Mouse (Mus musculus): ENCODE results near the gene Spry1. TPM values are rescaled to one million over a fixed set of nuclear protein-coding genes. Genes with fewer than 3 reads are reported as not detected.
"Not testable (repeated sequence)": the region's sequence is repeated elsewhere in the genome, so short reads cannot be mapped to it uniquely, and the experiment has no call there.

Gene Spry1
- polyA plus RNA-seq (2015; fragmentation: Nextera tagmentation; extraction: Ambion mirVana) = 14.8 and 17.4 TPM in 2 replicates

DNA sequence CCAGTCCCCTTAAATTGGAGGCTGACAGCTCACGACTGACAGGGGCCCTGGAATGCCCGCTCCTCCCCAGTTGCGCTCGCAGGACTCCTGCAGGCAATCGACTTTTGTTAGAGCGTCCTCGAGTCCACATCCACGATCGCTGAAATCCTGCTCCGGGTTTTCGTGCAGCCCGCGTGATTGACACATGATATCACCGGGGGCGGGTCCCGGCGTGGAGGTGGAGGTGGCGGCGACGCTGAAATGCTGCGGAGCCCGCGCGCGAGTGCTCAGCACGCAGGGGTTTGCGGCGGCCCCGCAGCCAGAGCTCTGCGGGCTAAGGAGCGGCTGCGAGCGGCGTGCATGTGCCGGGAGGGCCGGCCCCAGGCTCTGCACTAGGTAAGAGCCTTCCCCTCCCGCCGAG, at the start of gene Spry1:
Gene Spry1, plus strand, starts transcription at position 258 of the 400 bp plus-strand sequence.
- Histone ChIP-seq H3K4me1 (peaks cover 36% of the 10 kb centered on the region), H3K9me3 (no peaks in the 10 kb centered on the region), H3K9ac (peak within 1 kb of the TSS; percentile 92), H3K36me3 (peaks cover 20% of the 10 kb centered on the region), H3K27ac (peak within 1 kb of the TSS; percentile 93), H3K4me2 (replicated peaks) (peak within 1 kb of the TSS; percentile 76), H3K4me3 (peak within 1 kb of the TSS; percentile 86), H3K27me3 (0 out of 2 replicates have a peak, but pooled peaks cover 7% of the 10 kb centered on the region)
- WGBS = under 1% methylated on average over 38 of the region's 38 CpGs
- peak; percentile 86 for ATAC-seq (ENCODE audit: low FRiP score, low read depth)

DNA sequence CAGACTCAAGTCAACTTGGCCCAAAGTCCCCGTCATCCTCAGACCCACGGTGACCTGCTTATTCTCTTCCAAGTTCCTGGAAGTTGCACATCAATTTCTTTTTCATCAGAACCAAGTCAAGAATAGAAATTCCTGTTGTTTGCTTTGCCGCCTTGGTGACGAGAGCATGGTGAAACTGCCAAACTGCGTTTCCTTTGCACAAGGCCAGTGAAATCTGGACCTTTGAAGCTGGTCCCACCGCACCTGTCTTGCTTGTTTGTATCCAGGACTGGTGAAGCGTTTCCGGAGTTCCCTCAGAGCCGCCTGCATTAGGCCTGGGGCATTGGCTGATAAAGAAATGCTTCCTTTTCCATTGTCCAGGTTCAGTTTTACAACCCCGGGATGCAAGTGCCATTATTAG, 44.0 kb upstream of the Spry1 start:
- peaks cover 6% of the 10 kb centered on the region; the same call in 1 of the 2 replicates for H3K4me1 ChIP-seq
- no peak overlapping the region for H3K27ac ChIP-seq
- no peaks in the 10 kb centered on the region for H3K9me3 ChIP-seq
- H3K27me3 ChIP-seq = no peaks in the 10 kb centered on the region
- ATAC-seq (ENCODE audit: low FRiP score, low read depth) = no peak
- no peak overlapping the region for H3K4me3 ChIP-seq
- H3K36me3 ChIP-seq = no peaks in the 10 kb centered on the region
- no peak overlapping the region for H3K4me2 ChIP-seq (replicated peaks)
- no peak overlapping the region for H3K9ac ChIP-seq
- WGBS = 77% methylated on average over 10 of the region's 10 CpGs

DNA sequence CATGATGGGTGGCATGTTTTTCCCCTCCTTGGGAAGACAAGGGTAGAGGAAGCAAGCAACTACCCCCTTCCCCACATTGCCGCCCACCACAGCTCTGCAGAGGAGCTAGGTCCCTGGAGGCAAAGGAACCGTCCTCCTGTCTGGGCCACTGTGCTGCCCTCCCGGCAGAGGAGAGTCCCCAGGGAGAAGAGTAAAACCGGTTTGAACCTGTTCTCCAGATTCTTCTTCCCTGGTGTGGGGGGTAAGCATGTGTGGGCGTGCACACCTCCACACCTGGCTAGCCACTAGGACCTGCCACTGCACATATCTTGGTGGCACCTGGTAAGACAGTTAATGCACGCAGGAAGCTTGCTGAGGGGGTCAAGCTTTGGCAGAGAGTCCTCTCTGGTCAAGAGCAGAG, 43.2 kb upstream of the Spry1 start:
- peaks cover 6% of the 10 kb centered on the region; the same call in 1 of the 2 replicates for H3K4me1 ChIP-seq
- no peak overlapping the region for H3K4me3 ChIP-seq
- no peak overlapping the region for H3K4me2 ChIP-seq (replicated peaks)
- H3K27ac ChIP-seq = peak overlapping the region; percentile 22; the same call in 1 of the 2 replicates
- ATAC-seq (ENCODE audit: low FRiP score, low read depth) = no peak
- WGBS = 53% methylated on average over 6 of the region's 6 CpGs
- H3K9ac ChIP-seq = no peak overlapping the region
- no peaks in the 10 kb centered on the region for H3K9me3 ChIP-seq
- no peaks in the 10 kb centered on the region for H3K27me3 ChIP-seq
- H3K36me3 ChIP-seq = no peaks in the 10 kb centered on the region

DNA sequence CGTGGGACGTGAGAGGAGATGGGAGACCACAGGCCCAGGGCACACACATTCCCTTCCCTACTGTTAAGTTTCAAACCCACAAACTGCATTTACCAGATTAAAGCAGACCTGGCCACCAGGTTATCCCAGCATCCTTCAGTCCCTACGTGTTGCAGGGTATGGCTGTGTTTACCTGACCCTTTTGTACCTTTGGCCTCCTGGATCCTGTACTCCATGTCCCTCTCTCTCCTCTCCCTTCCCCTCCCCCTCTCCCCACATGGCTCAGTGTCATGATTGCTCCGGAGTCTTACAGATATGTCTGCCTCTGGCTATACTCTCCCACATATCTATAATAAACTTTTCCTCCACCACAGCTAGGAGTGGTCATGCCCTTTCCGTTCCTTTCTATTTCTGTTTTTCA, 42.5 kb upstream of the Spry1 start:
- H3K27me3 ChIP-seq = no peaks in the 10 kb centered on the region
- no peak overlapping the region for H3K9ac ChIP-seq
- 70% methylated on average over 5 of the region's 5 CpGs for WGBS
- no peak overlapping the region for H3K4me2 ChIP-seq (replicated peaks)
- peaks cover 6% of the 10 kb centered on the region; the same call in 1 of the 2 replicates for H3K4me1 ChIP-seq
- no peak for ATAC-seq (ENCODE audit: low FRiP score, low read depth)
- H3K27ac ChIP-seq = no peak overlapping the region
- no peaks in the 10 kb centered on the region for H3K9me3 ChIP-seq
- H3K36me3 ChIP-seq = no peaks in the 10 kb centered on the region
- H3K4me3 ChIP-seq = no peak overlapping the region

DNA sequence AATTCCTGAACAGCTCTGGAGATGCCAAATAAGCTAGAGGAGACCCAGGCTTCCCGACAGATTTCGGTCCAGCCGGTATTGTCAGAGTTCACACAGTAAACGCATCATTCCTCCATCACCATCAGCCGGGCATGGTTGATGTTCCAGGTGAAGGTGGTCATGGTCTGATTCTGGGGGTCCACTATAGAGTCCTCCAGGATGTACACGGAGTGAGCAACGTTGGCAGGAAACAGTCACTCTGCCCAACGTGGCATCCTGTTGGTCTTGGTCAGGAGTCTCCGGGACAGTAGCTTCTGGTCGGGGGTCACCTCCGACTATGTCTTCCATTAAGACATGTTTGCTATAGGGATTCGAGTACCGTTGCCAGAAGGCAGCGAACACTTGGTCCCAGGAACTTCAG, 40.1 kb upstream of the Spry1 start:
- not testable (repeated sequence) for H3K9ac ChIP-seq; H3K4me2 ChIP-seq (replicated peaks); H3K27ac ChIP-seq; ATAC-seq (ENCODE audit: low FRiP score, low read depth); H3K4me3 ChIP-seq; H3K4me1 ChIP-seq; H3K27me3 ChIP-seq; H3K9me3 ChIP-seq; H3K36me3 ChIP-seq
- 95% methylated on average over 14 of the region's 14 CpGs for WGBS

DNA sequence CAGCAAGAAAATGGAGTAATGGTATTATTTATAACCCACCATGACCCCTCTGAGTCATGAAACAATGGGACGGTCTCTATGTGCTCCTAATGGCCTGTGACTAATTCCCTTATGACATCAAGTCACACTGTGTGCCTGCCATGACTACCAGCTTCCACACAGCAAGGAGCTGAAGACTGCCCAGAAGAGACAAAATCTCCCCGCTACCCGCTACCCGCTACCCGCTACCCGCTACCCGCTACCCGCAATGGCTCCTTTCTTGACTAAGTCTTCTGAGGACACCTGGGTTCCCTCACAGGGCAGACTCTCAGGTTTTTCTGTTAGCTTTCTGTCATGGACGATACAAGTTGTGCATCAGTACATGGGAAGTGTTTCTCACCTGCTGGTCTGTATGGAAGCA, 37.4 kb upstream of the Spry1 start:
- H3K9me3 ChIP-seq = 0 out of 2 replicates have a peak, but pooled peaks cover 3% of the 10 kb centered on the region
- H3K4me3 ChIP-seq = no peak overlapping the region
- no peak overlapping the region for H3K9ac ChIP-seq
- no peak overlapping the region for H3K4me2 ChIP-seq (replicated peaks)
- ATAC-seq (ENCODE audit: low FRiP score, low read depth) = no peak
- no peaks in the 10 kb centered on the region for H3K27me3 ChIP-seq
- H3K27ac ChIP-seq = no peak overlapping the region
- peaks cover 6% of the 10 kb centered on the region for H3K4me1 ChIP-seq
- 96% methylated on average over 9 of the region's 9 CpGs for WGBS
- no peaks in the 10 kb centered on the region for H3K36me3 ChIP-seq

DNA sequence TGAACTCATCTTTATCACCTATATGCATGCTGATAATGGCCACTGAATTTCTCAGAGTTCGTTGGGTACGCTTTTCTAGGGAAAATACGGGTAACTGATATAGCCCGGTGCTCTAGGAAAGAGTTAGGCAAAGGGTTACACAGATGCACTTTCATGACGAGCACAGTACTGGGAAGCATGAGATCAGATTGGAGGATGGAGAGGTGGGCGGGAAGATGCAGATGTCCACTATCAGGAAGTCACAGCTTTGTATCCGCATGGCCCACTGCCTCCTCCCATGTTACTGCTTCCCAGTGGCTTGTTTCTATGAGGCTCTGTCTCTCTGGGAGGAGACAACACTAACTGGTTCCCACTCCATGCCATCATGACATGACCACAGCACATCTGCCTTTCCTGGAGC, 36.9 kb upstream of the Spry1 start:
- 0 out of 2 replicates have a peak, but pooled peaks cover 3% of the 10 kb centered on the region for H3K9me3 ChIP-seq
- ATAC-seq (ENCODE audit: low FRiP score, low read depth) = no peak
- no peaks in the 10 kb centered on the region for H3K27me3 ChIP-seq
- 81% methylated on average over 7 of the region's 7 CpGs for WGBS
- H3K9ac ChIP-seq = no peak overlapping the region
- peaks cover 6% of the 10 kb centered on the region for H3K4me1 ChIP-seq
- no peak overlapping the region for H3K27ac ChIP-seq
- H3K4me2 ChIP-seq (replicated peaks) = no peak overlapping the region
- no peaks in the 10 kb centered on the region for H3K36me3 ChIP-seq
- no peak overlapping the region for H3K4me3 ChIP-seq

DNA sequence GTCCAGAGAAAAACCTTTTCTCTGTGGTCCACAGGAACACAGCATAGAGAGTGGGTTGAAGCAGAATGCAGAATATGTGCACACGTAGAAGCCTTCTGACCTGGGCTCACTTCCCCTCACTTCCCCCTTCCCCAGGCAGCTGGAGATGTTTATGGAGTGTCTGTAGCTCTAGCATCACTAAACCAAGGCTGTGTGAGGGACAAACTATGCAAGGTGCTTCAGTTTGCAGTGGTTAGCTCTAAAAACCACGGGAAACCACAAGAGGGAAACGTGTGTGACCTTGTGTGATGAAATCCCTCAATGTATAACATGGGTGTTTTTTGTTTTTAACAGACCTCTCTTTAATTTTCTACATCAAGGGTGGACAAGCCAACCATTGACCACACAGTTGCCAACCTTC, 36.2 kb upstream of the Spry1 start:
- Histone ChIP-seq H3K9me3 (0 out of 2 replicates have a peak, but pooled peaks cover 3% of the 10 kb centered on the region), H3K27ac (no peak overlapping the region), H3K9ac (no peak overlapping the region), H3K4me2 (replicated peaks) (no peak overlapping the region), H3K4me1 (peaks cover 6% of the 10 kb centered on the region), H3K27me3 (no peaks in the 10 kb centered on the region), H3K36me3 (no peaks in the 10 kb centered on the region), H3K4me3 (no peak overlapping the region)
- WGBS = 73% methylated on average over 3 of the region's 3 CpGs
- no peak for ATAC-seq (ENCODE audit: low FRiP score, low read depth)

DNA sequence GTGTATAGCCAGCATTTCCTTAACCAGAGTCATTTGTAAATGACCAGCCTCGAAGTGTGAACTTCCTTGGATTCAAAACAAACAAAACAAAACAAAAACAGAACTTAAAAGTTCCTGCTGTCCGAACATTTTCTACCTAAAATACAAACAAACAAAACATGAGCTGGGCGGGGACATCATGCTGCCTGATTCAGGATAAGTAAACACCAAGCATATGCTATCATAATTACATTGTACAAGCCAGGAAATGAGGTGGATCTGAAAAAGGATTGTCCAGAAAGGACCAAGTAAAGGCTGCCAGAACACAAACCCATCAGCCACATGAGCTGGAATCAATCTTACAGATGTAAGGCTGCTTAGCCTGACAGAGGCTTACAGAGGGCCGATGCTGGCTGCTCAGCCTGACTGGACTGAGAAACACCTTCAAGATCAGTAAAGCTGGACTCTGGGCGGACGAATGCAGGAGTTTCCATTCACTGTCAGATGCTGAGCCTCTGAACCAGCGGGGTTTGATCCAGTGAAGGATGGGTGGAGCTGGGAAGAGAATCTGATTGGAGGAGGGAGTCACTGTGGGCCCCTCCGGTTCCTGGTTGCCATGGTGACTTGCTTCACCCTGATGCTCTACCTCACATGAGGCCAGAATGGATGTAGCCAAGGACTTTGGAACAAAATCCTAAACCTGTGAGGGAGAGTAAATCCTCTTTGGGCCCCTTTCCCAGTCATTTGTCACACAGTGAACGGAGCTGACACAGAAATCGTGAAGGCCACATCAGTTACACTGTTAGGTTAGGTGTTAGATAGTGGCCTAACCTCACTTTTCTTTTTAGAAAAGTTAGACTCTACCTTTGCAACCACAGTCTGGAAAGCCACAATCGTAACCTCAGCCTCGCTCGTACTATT, 34.5 kb upstream of the Spry1 start:
- no peak for ATAC-seq (ENCODE audit: low FRiP score, low read depth)

DNA sequence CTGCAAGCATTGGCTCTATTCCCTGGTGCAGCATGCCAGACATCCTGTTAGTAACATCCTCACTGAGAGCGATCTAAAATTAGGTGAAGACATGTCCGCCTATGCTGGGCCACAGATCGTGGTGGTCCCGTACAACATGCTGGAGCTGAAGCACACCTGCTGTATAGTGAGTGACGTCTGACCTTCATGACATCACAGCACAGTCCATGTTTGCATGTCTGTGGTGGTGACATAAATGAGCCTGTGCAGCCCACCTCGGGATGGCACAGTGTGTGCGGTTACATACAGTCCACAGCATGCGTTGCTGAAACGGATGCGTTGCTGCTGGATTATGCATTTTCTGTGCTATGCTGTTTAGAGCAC, 33.9 kb upstream of the Spry1 start:
- WGBS = 88% methylated on average over 10 of the region's 10 CpGs
- ATAC-seq (ENCODE audit: low FRiP score, low read depth) = no peak

More for the DNA sequence above, 34.5 kb upstream of the Spry1 start:
- no peak overlapping the region for H3K4me2 ChIP-seq (replicated peaks)
- H3K27me3 ChIP-seq = no peaks in the 10 kb centered on the region
- H3K36me3 ChIP-seq = no peaks in the 10 kb centered on the region
- H3K4me3 ChIP-seq = no peak overlapping the region
- H3K9me3 ChIP-seq = 0 out of 2 replicates have a peak, but pooled peaks cover 3% of the 10 kb centered on the region
- WGBS = 65% methylated on average over 13 of the region's 13 CpGs
- H3K4me1 ChIP-seq = peaks cover 6% of the 10 kb centered on the region
- no peak overlapping the region for H3K27ac ChIP-seq
- H3K9ac ChIP-seq = no peak overlapping the region

DNA sequence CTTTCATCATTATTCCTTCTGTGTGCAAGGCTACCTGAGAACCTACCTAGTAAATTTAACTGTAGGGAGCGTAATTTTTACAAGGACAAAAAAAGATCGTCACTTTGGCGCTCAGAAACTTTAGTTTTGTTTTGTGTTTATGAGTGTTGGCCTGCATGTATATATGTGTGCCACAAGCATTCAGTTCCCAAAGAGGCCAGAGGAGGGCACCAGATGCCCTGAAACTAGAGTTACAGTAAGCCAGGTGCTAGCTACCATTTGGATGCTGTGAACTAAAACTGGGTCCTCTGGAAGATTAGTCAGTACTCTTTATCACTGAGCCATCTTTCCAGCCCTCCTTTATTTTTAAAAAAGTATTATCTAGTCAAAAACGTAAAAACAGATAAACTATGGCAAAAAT, 30.8 kb upstream of the Spry1 start:
- Histone ChIP-seq H3K4me1 (peaks cover 6% of the 10 kb centered on the region), H3K4me3 (no peak overlapping the region), H3K4me2 (replicated peaks) (no peak overlapping the region), H3K9ac (no peak overlapping the region), H3K9me3 (0 out of 2 replicates have a peak, but pooled peaks cover 3% of the 10 kb centered on the region), H3K27me3 (no peaks in the 10 kb centered on the region), H3K27ac (no peak overlapping the region), H3K36me3 (no peaks in the 10 kb centered on the region)
- 87% methylated on average over 4 of the region's 4 CpGs for WGBS
- ATAC-seq (ENCODE audit: low FRiP score, low read depth) = no peak

More for the DNA sequence above, 33.9 kb upstream of the Spry1 start:
- Histone ChIP-seq H3K4me3 (no peak overlapping the region), H3K36me3 (no peaks in the 10 kb centered on the region), H3K27me3 (no peaks in the 10 kb centered on the region), H3K27ac (no peak overlapping the region), H3K4me2 (replicated peaks) (no peak overlapping the region), H3K9ac (no peak overlapping the region), H3K4me1 (peaks cover 6% of the 10 kb centered on the region), H3K9me3 (0 out of 2 replicates have a peak, but pooled peaks cover 3% of the 10 kb centered on the region)

DNA sequence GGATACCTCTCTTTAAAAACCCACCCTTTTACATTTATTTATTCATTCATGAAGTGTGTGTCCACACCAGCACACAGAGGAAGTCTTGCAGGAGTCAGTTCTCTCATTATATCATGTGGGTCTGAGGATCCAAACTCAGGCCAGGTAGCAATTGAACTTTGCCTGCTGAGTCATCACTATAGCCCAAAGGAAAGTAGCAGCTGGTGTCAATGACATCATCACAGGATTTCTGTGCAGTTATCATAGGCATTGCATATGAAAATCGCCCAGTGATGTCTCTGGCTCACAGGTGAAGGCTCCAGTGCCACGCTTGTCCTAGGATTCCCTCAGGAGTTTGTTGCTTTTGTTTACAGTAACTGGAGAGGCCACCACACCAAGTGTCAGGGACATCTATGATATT, 29.1 kb upstream of the Spry1 start:
- ATAC-seq (ENCODE audit: low FRiP score, low read depth) = no peak
- Histone ChIP-seq H3K27me3 (no peaks in the 10 kb centered on the region), H3K9me3 (0 out of 2 replicates have a peak, but pooled peaks cover 3% of the 10 kb centered on the region), H3K4me3 (no peak overlapping the region), H3K9ac (no peak overlapping the region), H3K27ac (no peak overlapping the region), H3K36me3 (no peaks in the 10 kb centered on the region), H3K4me2 (replicated peaks) (no peak overlapping the region), H3K4me1 (peaks cover 8% of the 10 kb centered on the region; the same call in 1 of the 2 replicates)
- WGBS = 96% methylated on average over 2 of the region's 2 CpGs

Measured in limb, embryonic 13.5 days (tissue).